Mouse (Mus musculus): ENCODE results near the gene Klhl29.

- TF ChIP-seq CTCF (IDR thresholded peaks at IDR 0.05) = no peak
- no peak for TF ChIP-seq EP300 (IDR thresholded peaks at IDR 0.05; ENCODE audit: insufficient read depth, low read depth, low read length)
- no peak for TF ChIP-seq POLR2A (IDR thresholded peaks at IDR 0.05; ENCODE audit: insufficient read depth, low read depth, low read length)
Measured at GRCm38 (mm10) chr12:5162672-5163071, 212.8 kb downstream of the Klhl29 start.
